Mouse (Mus musculus) brain, embryonic 14.5 days (tissue): ENCODE data around the gene Gnb5. TPM values are rescaled to one million over a fixed set of nuclear protein-coding genes. Genes with fewer than 3 reads are reported as not detected.
"Not testable (repeated sequence)": the region's sequence is repeated elsewhere in the genome, so short reads cannot be mapped to it uniquely, and the experiment has no call there.

Source experiments
- DNase-seq: peaks from one replicate; pipeline ENCODE4 v3.0.0-alpha.2; 2011; ENCODE audit warnings: low read depth
- CTCF ChIP-seq: fragments of 200-500 bp; IDR thresholded peaks from 2 replicates; pipeline ENCODE4 v1.5.1; 2012; ENCODE audit warnings: inconsistent platforms, mild to moderate bottlenecking, moderate library complexity, borderline replicate concordance; ENCODE audit not compliant: insufficient read depth, insufficient read length; ENCODE audit errors: extremely low read depth
- POLR2A ChIP-seq: fragments of 200-500 bp; IDR thresholded peaks from 2 replicates; pipeline ENCODE4 v1.6.1; 2012; ENCODE audit warnings: mild to moderate bottlenecking, inconsistent platforms, borderline replicate concordance; ENCODE audit not compliant: poor library complexity, insufficient read depth, insufficient read length, severe bottlenecking; ENCODE audit errors: extremely low read depth
- polyA plus RNA-seq: library from polyadenylated mRNA; depleted of rRNA; stranded (reverse); fragments of >200 nt; gene quantifications from 2 replicates; pipeline ENCODE4 v1.2.3, GENCODE M21; 2012

Gene Gnb5
- polyA plus RNA-seq, 1 experiment = 53.1 TPM

GRCm38 (mm10) chr9:75363001-75363400, 56.9 kb downstream of the Gnb5 start:
- TF ChIP-seq CTCF (no peak), POLR2A (no peak)
- DNase-seq = no peak

- DNase-seq = not testable (repeated sequence)
Observed at GRCm38 (mm10) chr9:75363702-75364101, 57.6 kb downstream of the Gnb5 start.

GRCm38 (mm10) chr9:75365195-75365594, 59.1 kb downstream of the Gnb5 start:
- TF ChIP-seq POLR2A (no peak), CTCF (no peak)
- DNase-seq = no peak

- no peak for DNase-seq
- TF ChIP-seq POLR2A (no peak), CTCF (no peak)
Observed at GRCm38 (mm10) chr9:75366191-75366590, 60.1 kb downstream of the Gnb5 start.

- TF ChIP-seq POLR2A = no peak
- no peak for TF ChIP-seq CTCF
- DNase-seq = no peak
Observed at GRCm38 (mm10) chr9:75368779-75369178, 62.7 kb downstream of the Gnb5 start.

- peak; percentile 22 for DNase-seq
- TF ChIP-seq CTCF (no peak), POLR2A (no peak)
Observed at GRCm38 (mm10) chr9:75375606-75376005, 69.5 kb downstream of the Gnb5 start.

GRCm38 (mm10) chr9:75376428-75376827, 70.3 kb downstream of the Gnb5 start:
- no peak for TF ChIP-seq CTCF
- TF ChIP-seq POLR2A = no peak
- no peak for DNase-seq

- DNase-seq = no peak
- TF ChIP-seq POLR2A = no peak
- no peak for TF ChIP-seq CTCF
Observed at GRCm38 (mm10) chr9:75378774-75379173, 72.7 kb downstream of the Gnb5 start.

- TF ChIP-seq POLR2A (no peak), CTCF (no peak)
Observed at GRCm38 (mm10) chr9:75382825-75383224, 76.7 kb downstream of the Gnb5 start.

GRCm38 (mm10) chr9:75383785-75384184, 77.7 kb downstream of the Gnb5 start:
- TF ChIP-seq POLR2A (no peak), CTCF (peak; percentile 21; the same call in 1 of the 2 replicates)
- DNase-seq = no peak

More at GRCm38 (mm10) chr9:75382825-75383224, 76.7 kb downstream of the Gnb5 start:
- no peak for DNase-seq

GRCm38 (mm10) chr9:75384337-75384962, 78.4 kb downstream of the Gnb5 start:
- no peak for DNase-seq
- TF ChIP-seq CTCF = no peak
- TF ChIP-seq POLR2A = no peak

- TF ChIP-seq CTCF (no peak), POLR2A (no peak)
- DNase-seq = no peak
Observed at GRCm38 (mm10) chr9:75385218-75385974, 79.3 kb downstream of the Gnb5 start.
